Mouse (Mus musculus) cerebellum, adult 9-11 months (tissue): ENCODE results near the gene Fyb.
A peak's percentile ranks its signal among the peaks of the same experiment; 100 is the strongest.

Experiments
- DNase-seq: peaks from one replicate; pipeline ENCODE4 v3.0.0; 2022

Gene Fyb

GRCm38 (mm10) chr15:6601330-6601729 is 78.7 kb downstream of the Fyb start:
- no peak for DNase-seq

DNA sequence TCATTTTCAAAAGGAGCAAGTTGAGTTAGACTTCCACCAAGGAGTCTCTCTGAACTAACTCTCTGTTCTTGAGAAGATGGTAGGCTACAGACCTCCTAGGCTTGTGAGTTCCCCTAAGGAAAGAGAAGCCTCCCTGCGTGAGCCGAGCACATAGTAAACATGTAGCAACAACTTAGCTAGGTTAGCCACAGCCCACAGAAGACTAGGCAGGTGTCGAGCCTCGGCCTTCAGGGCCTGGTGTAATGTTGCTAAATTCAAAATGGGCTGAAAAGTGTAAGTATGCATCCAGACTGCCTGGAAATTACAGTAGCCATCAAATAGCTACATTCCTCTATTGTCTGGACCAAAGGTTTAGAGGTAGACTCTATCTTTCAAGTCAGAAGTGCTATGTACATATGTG is 79.3 kb downstream of the Fyb start:
- no peak for DNase-seq

- no peak for DNase-seq
Measured at GRCm38 (mm10) chr15:6610703-6611102, 88.0 kb downstream of the Fyb start.

GRCm38 (mm10) chr15:6612835-6613234 is 90.2 kb downstream of the Fyb start:
- DNase-seq: no peak

GRCm38 (mm10) chr15:6616382-6617149 is 93.9 kb downstream of the Fyb start:
- no peak for DNase-seq

- DNase-seq: no peak
Measured at GRCm38 (mm10) chr15:6619558-6620316, 97.1 kb downstream of the Fyb start.

DNA sequence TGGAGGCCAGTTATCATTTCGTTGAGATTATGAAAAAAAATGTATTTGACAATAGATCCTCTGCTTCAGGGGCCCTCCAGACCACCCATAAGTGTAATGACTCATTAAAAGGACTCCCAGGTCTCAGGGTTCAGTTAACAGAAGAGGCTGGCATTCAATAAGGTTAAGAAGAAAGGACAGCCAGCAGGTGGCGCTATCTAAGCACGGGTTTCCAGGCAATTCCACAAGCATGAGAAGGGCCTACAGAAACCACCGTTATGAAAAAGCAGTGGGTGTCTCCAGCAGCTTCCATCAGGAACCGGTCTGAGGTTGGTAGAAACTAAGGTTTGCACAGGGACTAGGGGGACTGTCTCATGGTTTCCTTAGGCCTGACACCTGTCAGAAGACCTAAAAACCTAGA is 99.9 kb downstream of the Fyb start:
- DNase-seq: peak; percentile 42

GRCm38 (mm10) chr15:6623529-6624228 is 101.0 kb downstream of the Fyb start:
- no peak for DNase-seq

DNA sequence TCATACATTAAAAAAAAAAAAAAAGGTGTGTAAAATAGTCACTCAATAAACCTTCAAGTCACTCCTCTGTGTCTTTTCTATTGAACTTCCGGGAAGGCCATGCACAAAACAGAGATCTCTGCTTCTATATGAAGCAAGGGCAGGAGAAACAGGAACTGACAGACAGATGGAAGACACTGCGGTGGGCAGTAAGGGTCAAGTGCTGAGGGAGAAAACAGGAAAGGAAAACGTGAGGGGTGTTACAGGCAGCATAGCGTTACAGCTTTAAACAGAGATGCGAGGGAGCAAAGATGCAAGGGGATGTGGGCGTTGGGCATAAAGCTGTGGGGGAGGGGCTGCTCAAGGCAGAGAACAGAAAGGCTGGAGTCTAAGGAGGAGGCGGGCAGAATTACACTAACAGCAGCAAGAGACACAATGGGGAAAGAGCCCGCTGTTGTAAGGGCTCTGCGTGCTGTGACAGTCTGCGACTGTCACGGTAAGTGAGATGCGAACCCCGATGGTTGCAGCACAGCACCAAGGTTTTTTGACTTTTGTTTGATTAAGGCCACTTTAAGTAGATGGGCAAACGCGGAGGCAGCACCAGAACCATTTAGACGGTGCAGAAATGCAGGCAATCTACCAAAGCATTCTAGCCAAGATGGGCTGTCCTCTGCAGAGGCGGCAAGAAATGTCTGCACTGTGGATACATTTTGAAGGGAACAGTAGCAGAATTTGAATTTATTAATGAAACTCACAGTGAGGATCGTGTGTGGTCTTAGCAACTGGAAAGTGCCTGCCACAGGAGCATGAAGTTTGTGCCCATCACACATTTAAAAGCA is 101.9 kb downstream of the Fyb start:
- DNase-seq: no peak

DNA sequence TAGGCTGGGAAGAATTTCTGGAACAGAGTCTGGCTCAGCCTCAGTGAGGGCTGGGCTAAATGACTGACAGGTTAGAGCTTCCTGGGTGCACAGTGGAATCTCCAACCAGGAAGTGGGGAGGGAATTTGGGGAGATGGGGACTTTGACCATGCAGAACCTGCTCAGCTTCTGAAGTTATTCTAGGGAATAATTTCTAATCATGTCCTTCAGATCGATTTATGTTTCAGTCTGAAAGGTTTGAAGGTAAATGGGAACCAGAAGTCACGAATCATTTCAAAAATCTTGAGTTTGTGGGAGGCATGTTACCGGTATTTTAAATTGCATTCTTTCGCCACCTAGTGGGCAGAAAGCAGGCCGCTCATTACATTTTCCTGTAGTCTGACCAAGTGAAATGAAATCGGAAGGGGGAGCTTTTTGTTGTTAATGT is 103.0 kb downstream of the Fyb start:
- peak; percentile 9 for DNase-seq

DNA sequence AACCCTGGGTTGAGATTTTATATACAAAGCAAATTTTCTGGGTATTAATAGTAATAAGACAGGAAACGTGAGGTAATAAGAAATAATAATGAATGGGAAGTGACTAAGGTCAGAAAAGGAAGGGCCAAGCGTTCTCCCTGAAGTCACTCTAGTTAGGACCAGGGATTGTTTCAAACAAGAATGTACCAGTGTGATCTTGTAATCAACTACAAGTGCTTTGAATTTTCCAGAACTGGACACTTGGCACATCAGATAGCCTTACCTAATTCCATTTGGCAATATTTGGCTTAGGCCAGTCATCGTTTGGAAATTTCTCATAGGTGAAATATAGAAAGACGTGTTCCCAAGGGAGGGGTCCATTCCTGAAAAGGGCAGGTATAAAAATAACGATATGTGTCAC is 103.5 kb downstream of the Fyb start:
- no peak for DNase-seq

- no peak for DNase-seq
Measured at GRCm38 (mm10) chr15:6628431-6629077, 105.9 kb downstream of the Fyb start.

DNA sequence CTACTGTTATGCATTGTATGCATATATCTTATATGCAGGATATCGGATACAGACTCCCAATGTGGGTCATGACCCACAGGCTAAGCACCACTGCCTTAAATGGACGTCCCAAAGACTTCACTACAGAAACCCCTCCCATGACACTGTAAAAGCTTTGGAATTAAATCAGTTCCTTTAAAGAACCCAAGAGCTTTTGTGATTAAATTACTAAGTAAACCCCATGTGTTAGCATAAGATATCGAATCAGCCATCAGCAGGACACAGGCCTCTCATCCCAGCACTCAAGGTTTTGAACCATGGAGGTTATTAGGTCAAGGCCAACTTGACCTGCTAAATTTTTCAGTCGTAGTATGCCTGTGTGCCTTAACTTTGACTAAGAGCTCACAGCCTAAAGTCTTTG is 106.5 kb downstream of the Fyb start:
- DNase-seq: no peak

DNA sequence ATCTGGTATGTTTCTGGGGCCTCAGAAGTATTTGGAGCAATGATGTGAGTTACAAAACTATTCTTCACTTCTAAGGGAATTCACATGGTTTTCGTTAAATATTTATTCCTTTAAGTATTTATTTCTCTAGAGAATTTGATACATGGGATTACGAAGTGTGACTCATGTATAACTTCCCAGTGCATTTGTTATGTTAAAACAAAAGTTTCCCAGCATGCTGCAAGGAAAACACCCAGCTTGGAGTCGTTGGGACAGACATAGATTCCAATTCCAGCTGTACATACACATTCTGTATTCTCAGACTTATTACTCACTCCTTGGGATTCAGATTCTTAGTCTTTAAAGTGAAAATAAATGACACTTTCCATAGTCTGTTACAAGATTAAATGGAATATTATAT is 112.8 kb downstream of the Fyb start:
- no peak for DNase-seq

- no peak for DNase-seq
Measured at GRCm38 (mm10) chr15:6642223-6642622, 119.6 kb downstream of the Fyb start.

DNA sequence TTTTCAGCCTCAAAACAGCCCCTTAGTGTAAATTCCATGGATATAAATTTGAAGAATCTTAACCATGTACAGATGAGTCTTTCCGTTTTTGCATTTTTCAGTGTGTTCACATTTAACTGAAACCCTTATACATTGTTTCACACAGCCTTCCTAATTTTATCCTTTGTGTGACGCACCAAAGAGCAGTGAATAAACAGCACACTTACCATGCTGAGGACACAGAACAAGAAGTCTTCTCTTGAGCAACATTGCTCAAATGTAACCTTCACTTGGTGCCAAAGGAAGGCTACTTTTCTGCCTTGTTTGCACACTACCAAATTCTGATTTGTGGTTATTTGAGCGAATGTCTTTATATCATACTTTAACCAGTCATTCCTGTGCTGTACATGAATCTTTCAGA is 122.8 kb downstream of the Fyb start:
- DNase-seq: no peak

DNA sequence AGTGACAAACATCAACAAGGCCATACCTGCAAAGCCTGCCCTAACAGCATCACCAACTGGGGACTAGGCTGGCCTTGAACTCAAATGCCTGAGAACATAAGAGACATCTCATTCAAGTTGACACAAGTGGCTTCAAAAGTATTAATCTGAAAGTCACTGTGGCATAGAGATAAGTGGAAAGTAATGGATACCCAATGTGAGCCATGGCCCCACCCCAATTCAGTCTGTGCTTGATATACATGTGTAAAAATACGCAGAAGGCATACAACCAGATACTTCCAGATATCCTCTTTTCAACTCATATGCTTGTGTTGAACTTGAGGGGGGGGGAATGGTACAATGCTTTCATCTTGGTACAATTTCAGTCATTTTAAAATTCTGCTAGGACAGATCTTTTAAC is 124.4 kb downstream of the Fyb start:
- DNase-seq: no peak

- DNase-seq: no peak
Measured at GRCm38 (mm10) chr15:6648757-6649403, 126.2 kb downstream of the Fyb start.

GRCm38 (mm10) chr15:6653046-6653445 is 130.4 kb downstream of the Fyb start:
- no peak for DNase-seq

DNA sequence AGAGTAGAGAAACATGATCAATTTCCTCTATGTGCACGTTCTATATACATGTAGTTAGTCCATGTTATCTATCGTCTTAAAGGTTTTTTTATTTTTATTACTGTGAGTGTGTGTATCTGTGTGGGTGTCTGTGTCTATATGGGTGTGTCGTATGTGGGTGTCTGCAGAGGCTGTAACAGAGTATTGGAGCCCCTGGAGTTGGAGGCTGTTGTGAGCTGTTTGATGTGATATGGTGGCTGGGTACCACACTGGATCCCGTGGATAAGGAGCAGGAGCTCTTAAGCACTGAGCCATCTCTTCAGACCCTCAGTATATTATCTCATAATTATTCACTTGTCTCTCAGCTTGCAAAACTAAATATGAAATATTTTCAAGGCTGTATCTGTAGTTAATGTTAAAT is 135.4 kb downstream of the Fyb start:
- no peak for DNase-seq

- no peak for DNase-seq
Measured at GRCm38 (mm10) chr15:6661951-6662350, 139.3 kb downstream of the Fyb start.

DNA sequence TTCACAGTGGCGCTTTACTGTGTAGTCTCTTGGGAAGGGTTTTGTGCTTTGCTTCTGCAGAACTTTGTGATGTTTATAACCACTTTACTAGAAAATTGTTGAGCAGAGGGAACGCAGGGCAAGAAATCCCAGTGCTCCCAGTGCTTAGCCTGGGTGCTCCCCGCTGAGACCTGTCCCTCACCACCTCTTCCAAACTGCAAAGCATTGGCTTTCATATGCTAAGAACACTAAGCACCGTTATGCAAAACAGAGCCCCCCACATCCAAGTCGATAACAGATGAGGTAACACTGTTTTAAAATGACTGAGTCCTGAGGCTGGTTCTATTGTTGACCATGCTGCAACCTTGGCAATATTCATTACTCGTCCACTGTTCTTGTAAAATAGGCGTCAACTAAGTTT is 141.3 kb downstream of the Fyb start:
- no peak for DNase-seq
